Mouse (Mus musculus) retina, embryonic 14.5 days (tissue): ENCODE results near the gene Mmp15.
"Not testable (repeated sequence)": the region's sequence is repeated elsewhere in the genome, so short reads cannot be mapped to it uniquely, and the experiment has no call there.

Source experiments
- DNase-seq: peaks from one replicate; pipeline ENCODE4 v3.0.0-alpha.2; 2015; ENCODE audit warnings: low spot score

Mmp15 gene

DNA sequence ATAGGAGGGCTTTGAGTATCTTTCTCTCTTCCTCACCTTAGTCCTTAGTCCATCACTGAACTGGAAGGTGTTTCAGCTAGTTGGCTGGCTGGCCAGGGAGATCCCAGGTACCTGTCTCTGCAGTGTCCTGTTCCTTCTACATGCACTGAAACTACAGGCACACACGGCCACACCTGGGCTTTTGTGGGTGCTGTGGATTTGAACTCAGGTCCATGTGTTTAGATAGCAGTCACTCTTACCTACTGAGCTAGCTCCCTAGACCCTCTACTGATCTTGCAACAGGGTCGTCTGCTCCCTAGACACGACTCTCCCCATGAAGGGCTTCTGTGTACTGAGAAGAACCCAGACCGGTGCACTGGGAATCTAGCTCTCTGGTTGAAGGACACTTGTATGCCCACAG lies 25.0 kb downstream of the Mmp15 start:
- no peak for DNase-seq

DNA sequence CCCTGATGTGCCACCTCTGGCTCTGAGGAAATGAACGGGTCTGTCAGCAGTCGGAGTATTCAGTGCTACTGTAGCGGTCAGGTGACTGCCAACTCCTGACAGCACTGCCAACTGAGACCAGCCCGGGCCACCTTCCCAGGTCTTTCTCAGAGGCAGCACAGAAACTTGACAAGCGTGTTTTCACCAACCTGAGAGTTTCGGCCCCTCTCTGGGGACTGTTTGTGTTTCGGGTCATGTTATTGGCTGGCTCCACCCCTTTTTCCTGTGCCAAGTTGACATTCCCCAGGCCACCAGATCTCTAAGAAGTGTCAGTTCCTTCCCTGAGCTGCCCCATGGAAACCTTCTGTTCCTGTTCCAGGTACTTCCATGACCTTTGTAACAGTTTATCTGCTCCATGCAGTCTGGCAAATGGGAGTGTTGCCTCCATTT lies 25.8 kb downstream of the Mmp15 start:
- DNase-seq, result no peak

DNA sequence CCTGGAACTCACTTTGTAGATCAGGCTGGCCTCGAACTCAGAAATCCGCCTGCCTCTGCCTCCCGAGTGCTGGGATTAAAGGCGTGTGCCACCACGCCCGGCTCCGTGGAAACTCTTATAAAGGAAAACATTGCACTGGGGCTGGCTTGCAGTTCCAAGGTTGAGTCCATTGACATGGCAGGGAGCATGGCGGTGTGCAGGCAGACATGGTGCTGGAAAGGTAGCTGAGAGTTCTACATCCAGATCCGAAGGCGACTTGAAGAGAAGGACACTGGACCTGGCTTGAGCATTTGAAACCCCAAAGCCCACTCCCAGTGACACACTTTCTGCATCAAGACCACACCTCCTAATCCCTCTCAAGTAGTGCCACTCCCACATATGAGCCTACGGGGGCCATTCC lies 26.9 kb downstream of the Mmp15 start:
- not testable (repeated sequence) for DNase-seq

DNA sequence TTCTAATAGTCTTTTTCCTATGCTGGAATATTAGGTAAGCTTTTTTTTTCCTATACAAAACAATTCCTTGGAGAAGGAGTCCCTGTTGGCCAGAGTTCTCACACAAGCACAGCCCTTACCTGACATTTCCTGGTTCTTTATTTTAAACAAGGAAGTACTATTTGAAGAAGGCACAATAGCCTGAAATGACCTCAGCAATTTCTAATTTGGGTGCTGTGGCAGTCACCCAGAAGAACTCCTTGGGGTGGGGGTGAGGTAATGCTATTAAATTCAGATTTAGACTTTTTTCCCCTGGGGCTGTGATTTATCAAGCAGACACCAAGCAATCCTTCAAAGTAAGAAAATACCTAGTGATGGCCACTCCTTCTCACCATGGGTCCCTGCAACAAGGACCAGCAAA lies 28.9 kb downstream of the Mmp15 start:
- no peak for DNase-seq

DNA sequence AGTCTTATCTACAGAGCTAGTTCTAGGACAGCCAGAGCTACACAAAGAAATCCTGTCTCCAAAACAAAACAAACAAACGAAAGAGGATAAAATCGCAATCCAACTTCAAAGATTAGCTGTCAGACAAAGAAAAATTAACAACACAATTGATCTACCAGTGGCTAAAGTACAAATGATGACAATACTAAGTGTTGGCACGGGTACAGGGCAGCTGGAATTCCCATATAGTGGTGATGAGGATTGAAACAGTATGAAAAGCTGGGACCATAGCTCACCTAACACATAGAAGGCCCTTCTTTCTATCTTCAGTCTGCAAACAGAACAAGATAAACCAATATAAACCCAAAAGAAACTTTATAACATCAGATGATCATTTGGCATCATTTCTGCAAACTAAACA lies 29.5 kb downstream of the Mmp15 start:
- no peak for DNase-seq

DNA sequence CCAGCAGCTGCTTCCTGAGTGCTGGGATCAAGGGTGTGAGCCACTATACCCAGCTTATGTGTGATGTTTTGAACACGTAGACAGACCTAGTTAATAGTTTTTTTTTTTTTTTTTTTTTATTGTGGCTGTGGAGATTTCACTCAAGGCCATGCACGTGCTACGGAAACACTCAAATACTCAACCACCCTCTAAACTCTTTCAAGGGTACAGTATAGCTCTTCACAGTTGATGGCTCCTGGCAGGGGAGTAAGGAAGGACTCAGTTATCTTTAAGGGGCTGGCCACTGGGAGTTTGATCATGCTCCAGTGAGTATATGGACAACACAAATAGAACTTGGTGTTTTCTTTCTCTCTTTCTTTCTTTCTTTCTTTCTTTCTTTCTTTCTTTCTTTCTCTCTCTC lies 32.4 kb downstream of the Mmp15 start:
- DNase-seq, result no peak

DNA sequence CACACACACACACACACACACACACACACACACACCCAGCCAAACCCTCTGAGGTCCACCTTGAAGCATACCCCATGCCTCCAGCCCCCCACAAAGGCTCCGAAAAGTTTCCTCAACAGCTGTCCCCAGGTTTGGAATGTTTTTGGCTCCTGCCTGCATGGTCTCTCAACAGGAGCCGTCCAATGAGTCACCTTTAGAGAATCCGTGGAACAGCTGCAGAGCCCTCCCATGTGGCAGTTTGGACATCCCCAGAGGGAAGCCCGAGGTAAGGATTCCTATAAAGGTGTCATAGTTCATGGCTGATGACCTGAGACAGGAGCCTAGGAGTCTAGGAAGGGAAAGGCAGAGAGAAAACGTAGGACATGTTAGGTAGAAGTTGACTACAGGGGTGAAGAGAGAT lies 34.0 kb downstream of the Mmp15 start:
- DNase-seq, result no peak

DNA sequence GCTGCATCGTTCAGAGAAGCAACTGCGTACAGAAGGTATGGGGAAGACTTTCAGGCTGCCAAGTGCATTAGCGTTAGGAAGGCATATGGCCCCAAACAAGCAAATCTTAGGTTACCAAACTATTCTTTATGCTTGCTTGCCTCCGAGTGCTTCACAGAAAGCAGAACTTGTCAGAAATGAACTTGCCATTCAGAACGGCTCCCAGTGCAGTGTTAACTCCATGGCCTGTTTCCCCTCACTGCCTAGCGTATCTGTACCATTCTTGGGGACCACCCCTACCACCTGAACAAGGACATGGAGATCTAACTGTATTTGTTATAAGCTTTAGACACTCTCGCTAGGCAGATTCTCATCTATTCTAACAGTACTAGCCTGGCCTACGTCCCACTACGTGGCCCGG lies 35.2 kb downstream of the Mmp15 start:
- no peak for DNase-seq

DNA sequence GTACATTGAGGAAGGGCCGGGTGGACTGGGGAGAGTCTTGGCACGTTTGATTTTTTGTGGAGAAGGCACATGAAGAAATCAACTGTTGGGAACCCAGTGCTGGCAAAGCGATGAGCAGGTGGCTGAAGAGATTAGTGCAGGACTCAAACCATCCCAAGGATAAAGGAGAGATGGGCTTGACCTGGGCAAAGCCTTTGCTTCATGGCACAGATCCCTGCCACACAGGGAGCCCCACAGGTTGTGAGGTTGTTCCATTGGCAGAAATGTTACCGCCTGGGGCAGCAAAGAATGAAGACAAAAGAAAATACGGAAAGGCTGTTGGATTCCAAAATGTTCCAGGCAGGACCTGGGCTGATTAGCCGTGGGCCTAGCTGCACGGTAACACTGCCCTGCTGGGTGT lies 35.9 kb downstream of the Mmp15 start:
- DNase-seq, result no peak

DNA sequence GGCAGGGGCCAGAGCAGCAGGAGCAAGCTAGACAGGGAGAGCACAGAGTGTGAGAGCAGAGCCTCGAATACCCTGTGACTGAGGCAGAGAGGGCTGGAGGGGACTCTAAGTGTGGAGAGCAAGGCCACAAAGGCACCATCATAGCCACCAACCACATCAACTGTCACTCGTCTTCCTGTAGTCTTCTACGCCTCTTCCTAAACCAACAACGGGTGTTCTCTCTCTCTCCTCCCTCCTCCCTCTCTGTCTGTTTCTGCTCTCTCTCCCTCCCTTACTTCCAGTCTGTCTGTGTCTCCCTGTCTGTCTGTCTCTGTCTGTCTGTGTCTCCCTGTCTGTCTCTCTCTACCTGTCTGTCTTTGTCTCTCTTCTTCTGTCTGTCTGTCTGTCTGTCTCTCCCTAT lies 38.2 kb downstream of the Mmp15 start:
- DNase-seq, result no peak

DNA sequence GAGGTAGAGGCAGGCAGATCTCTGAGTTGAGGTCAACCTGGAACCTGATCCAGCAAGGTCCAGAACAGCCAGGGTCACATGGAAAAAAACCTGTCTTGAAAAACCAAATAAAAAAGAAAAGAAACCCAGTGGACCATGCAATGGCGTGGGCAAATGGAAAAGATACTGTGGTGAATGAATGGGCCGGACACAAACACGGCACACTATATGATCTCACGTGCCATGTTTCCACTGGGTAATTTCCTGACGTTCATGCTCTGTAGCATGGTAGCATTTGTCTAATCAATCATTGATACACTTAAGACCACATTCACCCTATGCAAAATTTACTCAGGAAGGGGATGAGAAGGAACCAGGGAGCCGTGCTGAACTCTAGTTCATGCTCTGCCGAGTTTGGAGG lies 39.0 kb downstream of the Mmp15 start:
- no peak for DNase-seq

DNA sequence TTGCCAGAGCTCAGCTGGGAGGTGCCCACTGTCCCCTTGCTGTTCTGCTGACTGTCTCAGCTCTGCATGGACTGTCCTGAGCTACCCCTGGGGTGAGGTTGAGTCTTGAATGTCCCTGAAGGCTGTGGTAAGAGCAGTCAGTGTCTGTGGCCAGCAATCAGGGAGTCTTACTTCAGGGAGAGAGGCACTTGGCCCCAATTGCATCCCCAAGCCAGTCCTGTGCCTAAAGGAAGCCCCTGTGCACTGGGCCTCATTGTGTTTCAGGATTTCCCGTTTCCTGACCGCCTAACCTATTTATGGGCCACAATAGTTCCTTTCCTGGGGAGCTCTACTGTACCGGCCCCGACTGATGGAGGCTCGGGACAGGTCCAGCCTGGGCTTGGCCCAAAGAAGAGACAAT lies 40.5 kb downstream of the Mmp15 start:
- no peak for DNase-seq

DNA sequence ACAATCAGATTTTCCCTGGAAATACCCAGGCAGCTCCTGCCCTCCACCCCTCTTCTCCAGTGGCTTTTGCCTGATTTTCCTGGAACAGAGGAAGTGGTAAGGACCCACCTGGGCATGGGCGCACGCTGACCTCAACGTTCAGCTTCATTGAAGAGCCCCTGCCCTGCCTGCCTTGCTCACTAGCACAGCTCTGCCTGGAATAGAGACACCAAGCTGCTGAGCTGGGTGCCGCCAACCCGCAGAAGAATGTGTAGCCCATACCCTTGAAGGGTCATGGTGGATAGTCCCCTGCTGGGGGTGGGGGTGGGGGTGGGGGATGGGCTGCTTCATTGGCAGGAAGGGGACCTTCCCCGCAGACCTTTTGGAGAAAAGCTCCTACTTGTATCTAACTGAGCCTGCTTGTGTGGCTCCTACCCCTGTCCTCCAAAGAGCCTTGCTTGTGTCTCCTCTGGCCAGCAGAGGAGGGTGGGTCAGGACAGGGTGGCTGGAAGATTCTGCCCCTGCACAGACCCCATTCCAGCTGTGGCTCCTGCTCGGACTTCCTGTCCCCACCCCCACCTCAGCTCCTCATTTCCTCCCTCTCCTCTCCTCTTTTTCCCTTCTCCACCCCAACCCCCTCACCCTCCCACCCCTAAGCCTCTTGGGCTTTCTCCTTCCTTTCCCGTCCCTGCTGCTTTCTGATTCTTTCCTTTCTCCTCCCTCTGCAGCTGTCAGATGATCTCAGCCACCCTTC lies 43.3 kb downstream of the Mmp15 start:
- no peak for DNase-seq

DNA sequence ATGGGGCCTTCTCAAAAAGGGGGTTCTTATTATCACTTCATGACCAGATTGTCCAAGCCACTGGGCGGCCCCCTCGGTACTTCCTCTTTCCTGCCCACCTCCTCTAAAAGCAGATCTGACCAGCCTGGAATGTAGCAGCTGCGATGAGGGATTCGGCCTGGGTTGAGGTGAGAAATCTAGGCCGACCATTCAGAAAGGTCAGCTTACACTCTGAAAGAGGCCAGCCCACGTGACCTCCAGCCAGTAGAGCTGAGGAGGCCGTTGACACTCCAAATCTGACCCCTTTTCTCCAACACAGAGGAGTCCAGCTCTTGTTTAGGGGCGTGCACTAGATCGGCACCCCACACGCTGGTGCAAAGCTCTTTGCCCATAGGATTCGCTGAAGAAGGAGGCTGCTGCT lies 44.7 kb downstream of the Mmp15 start:
- peak; percentile 70 for DNase-seq

DNA sequence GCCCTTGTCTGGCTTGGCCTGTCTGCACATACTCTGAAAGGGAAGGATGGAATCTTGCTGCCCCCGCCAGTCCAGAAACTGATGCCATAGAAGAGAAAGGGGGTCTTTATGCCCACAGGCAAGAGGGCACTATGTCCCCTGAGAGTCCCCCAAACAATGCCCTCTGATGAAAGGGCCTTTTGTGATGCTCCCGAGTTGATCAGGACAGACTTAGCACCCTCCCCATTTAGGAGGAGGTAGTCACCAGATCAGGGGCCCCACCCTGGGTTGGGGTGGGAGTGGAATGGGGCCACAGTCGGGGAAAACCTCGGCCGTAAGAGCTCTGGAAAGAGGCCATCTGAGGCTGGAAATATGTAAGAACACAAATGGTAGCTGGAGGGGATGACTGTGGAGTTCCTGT lies 45.1 kb downstream of the Mmp15 start:
- no peak for DNase-seq

DNA sequence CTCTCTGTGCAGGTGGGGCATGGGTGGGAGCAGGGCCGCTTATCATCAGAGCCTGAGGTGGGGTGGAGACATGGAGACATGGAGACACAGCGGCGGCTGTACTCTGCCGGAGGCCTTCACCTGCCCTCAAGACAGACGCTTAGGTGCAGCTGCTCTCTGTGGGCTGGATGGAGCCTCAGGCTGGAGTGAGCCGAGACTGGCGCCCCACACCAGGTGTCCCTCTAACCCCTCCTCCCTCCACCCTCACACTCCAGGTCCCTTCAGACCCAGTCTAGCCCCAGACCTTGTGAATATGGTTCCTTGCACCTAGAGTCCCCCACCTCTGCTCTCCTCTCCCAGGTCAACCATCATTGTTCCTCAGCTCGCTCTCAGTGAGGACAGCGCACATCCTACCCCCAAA lies 47.1 kb downstream of the Mmp15 start:
- no peak for DNase-seq

DNA sequence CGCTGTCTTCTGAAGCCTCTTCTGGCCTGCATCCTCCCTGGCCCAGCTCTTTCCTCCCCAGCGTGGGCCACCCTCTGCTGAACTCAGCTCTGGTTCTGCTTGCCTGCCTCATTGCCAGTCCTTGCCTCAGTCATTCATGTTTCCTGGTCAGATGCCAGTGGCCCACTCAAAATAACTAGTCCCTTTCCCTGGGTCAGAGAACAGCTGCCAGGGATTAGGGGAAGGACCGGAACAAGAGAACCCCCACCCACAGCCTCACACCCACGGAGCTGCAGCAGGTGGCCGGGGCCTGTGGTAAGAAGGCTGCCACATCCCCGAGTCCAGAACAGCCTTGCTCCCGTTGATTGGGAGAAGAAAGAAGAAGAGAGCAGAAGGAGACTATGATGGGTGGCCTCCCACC lies 49.0 kb downstream of the Mmp15 start:
- no peak for DNase-seq

DNA sequence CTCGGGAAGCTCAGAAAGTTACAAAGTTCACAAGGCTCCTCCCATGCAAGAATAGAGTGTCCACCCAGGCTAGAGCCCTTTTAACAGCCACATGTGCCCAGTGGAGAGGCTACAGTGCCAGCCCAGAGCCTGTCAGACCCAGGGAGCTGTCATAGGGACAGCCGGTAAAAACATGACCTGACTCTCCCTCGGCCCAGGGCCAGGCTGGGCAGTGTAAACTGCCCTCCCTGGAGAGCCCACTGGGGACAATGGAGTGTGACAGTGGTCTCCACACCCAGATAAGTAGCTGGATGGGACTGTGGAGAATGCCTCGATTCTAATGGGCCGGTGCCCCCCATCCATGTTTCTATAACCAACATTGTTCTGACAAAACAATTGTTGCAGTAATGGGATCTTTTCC lies 57.5 kb downstream of the Mmp15 start:
- no peak for DNase-seq

DNA sequence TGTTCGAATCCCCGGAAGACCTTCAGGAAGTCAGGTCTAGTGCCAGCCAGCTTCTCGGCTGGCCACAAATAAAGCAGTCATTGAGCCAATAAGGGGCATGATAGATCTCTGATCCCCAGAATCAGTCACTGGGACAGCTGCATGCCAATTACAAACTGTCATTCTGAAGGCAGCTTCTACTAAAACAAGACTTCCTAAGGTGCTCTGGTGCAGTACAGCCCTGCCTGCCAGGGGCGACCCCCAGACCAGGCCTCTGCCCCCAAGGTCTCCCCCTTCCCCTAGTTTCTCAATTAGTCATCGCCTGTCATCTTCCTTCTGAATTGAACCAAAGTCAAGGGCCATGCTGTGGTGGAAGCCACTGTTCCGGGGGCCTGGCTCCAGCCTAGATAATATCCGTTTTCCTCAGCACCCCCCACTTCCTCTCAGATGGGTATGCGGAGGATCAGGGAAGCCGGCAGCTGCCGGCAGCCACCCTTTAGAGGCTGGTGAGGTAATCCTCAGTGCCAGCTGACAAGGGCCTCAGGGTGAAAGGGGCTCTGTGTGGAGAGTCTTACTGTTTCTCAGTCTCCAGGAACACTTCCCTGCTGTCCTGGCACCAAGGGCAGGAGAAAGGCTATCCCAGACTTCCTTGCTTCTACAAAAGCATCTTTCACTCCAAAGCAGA lies 59.4 kb downstream of the Mmp15 start:
- DNase-seq, result no peak

DNA sequence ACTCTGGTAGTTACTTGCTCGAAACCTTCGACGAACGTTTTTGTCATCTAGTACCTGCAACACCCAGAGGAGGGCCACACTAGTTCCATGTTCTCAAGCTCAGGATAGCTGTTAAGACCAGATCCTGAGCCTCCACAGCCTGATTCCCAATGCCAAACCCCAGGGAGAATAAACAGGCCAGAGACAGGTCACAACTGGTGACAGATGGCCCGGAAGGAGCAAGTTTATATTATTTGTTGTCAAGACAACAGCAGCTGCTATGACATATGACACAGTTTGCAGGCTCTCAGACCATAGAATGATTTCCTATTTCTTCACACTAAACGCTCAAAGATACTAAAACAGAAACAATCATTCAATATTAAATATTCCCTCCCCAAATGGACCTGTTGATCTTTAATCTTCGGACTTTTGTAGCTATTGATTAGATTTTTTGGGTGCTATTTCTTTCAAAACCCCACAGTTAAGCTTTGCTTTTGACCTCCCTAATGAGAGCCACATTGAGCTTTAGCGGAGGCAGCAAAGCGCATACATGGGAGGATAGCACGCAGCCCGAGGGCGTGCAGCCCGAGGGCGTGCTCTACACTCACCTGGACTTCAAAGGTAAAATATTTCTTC lies 70.2 kb downstream of the Mmp15 start:
- no peak for DNase-seq
